Mouse (Mus musculus) liver, embryonic 14.5 days (tissue): ENCODE data around the gene Gjc1.
A peak's percentile ranks its signal among the peaks of the same experiment; 100 is the strongest.

Experiments used
- CTCF ChIP-seq: IDR thresholded peaks from 2 replicates; pipeline ENCODE4 v1.5.1; 2016; ENCODE audit warnings: antibody characterized with exemption, low read depth, control low read depth
- EP300 ChIP-seq: IDR thresholded peaks from 2 replicates; pipeline ENCODE4 v1.6.1; 2016; ENCODE audit warnings: antibody characterized with exemption, low read depth

GRCm38 (mm10) chr11:102774621-102775141 is 44.8 kb downstream of the Gjc1 start:
- TF ChIP-seq CTCF (0 out of 2 replicates have a peak, but pooled peaks have one; percentile 31), EP300 (no peak)
